Comparison of ENCODE assay signal across 8 mouse cellular contexts in genomic region chr14:54883154-54884021, GRCm38 (mm10). TPM values are rescaled to one million over a fixed set of nuclear protein-coding genes. Genes with fewer than 3 reads are reported as not detected.
DNase-seq lines count a peak whose midpoint lies in the region; ATAC-seq lines count a peak whose summit lies in the region.

TSS of gene Bcl2l2 (plus strand) at chr14:54883377.
TSS of gene Gm20521 (plus strand) at chr14:54883441.

- H3K4me2 ChIP-seq in hindbrain, embryonic 13.5 days: peak within 1 kb of the TSS; percentile 81

- peaks cover 25% of the 10 kb centered on the region for H3K36me3 ChIP-seq in hindbrain, embryonic 13.5 days

- peak within 1 kb of the TSS; percentile 94 for H3K27ac ChIP-seq in hindbrain, embryonic 13.5 days

- H3K9ac ChIP-seq in hindbrain, embryonic 13.5 days: peak within 1 kb of the TSS; percentile 89

- DNase-seq in ZHBTc4 (ENCODE audit: low read depth, low spot score): peak; percentile 93
- DNase-seq in cerebellum, postnatal 36 days: peak; percentile 80 to 88
- DNase-seq in frontal cortex, postnatal 36 days (ENCODE audit: low spot score in 2 of 2): peak; percentile 61 to 67
- peak; percentile 64 to 68 for DNase-seq in layer of hippocampus, postnatal 36 days
- DNase-seq in lung, postnatal 36 days: peak; percentile 93
- peak; percentile 94 for DNase-seq in retina, postnatal 1 day
- DNase-seq in urinary bladder, postnatal 25 days (ENCODE audit: low spot score): peak; percentile 73

- no peaks in the 10 kb centered on the region for H3K9me3 ChIP-seq in hindbrain, embryonic 13.5 days

- H3K27me3 ChIP-seq in hindbrain, embryonic 13.5 days: peaks cover 6% of the 10 kb centered on the region

- peak; percentile 90 for ATAC-seq in hindbrain, embryonic 13.5 days (ENCODE audit: low FRiP score)

- H3K4me1 ChIP-seq in hindbrain, embryonic 13.5 days (replicated peaks): peaks cover 33% of the 10 kb centered on the region

- H3K4me3 ChIP-seq in hindbrain, embryonic 13.5 days: peak within 1 kb of the TSS; percentile 72

- WGBS in hindbrain, embryonic 13.5 days: under 1% methylated on average over 27 of the region's 27 CpGs

RNA-seq across cellular contexts. Expression of gene Bcl2l2, which starts in this region (rescaled TPM):
- polyA plus RNA-seq in hindbrain, embryonic 13.5 days (2015; fragmentation: Nextera tagmentation; extraction: Ambion mirVana): 3.6 and 4.7 TPM in 2 replicates
- total RNA-seq in layer of hippocampus, postnatal 36 days (2021): 100 to 1,000 TPM; 120 to 126 TPM

RNA-seq across cellular contexts. Expression of gene Gm20521, which starts in this region (rescaled TPM):
- 0.34 TPM in 1 of 2 replicates, not detected in the other for polyA plus RNA-seq in hindbrain, embryonic 13.5 days (2015; fragmentation: Nextera tagmentation; extraction: Ambion mirVana)
- 10 to 100 TPM in 1 of 2 experiments, 1 to 10 TPM in 1; 7.5 to 14.5 TPM for total RNA-seq in layer of hippocampus, postnatal 36 days (2021)

Comparison
In these comparisons a context has a peak if more than half of its experiments do, and no peak if none do; other contexts are left out.
1. Peak in every context shown above with its lines: DNase-seq, ATAC-seq, H3K4me3 ChIP-seq and H3K27ac ChIP-seq.